Comparison of ENCODE assay signal across 18 mouse cellular contexts in the genomic region with DNA sequence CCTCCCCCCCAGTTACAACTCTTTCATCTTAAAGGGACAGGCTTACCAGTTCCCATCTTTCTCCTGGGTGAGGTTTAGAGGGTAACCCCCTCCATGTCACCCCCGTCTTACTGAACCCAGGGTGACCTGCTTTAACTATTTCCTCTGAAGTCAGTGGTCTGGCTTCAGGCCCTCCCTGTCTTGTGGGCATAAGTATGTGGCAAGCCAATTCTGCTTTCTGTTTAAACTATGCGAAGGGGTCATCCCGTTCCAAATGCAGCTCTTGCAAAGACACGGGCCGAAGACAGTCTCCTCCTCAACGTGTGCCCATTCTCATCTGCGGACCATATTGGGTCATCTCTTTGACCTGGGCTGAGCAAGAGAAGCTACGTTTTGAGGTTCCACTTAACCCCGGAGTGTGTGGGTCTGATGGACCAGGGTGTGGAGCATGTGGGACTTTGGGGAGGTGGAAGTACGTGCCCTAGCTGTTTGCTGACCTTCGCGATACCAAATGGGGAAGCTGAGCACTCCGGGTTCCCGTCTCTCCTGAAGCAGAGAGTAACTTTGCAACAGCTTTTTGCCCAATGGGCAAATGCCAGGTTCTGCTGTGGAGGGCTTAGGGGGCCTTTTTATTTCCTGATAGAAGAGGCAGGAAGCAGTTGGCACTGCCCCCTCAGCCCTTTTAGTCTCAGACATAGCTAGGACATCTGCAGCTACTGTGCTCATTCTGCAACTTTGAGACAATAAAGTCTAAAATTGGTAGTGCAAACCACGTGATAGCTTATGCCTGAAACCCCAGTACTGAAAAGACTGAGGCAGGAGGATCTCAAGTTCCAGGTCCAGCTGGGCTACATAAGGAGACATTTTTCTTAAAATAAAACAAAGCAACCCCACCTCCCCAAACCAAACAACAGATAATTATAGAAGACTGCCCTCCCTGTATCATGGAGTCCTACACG. TPM values are rescaled to one million over a fixed set of nuclear protein-coding genes. Genes with fewer than 3 reads are reported as not detected.
DNase-seq lines count a peak whose midpoint lies in the region; ATAC-seq and TF ChIP-seq lines count a peak whose summit lies in the region.
"Had no signal": no experiment of that assay in that cellular context is flagged by ENCODE, and none has a peak within 500 bp of the region (broad histone marks: within the 10 kb centered on the region; RNA-seq: fewer than 3 reads in every experiment).

No protein-coding gene starts in this region.

- no peak overlapping the region for H3K4me2 ChIP-seq in liver, embryonic 11.5 days
- 0 out of 2 replicates have a peak overlapping the region, but pooled peaks have one; percentile 11 for H3K4me2 ChIP-seq in liver, postnatal 0 days (ENCODE audit: low read depth, low read length)
- H3K4me2 ChIP-seq: kidney, embryonic 15.5 days; lung, embryonic 14.5 days had no signal

- H3K27ac ChIP-seq in liver, adult 2 months (replicated peaks; ENCODE audit: insufficient read depth, low read depth, low read length): peak overlapping the region; percentile 13; the same call in 1 of the 2 replicates
- no peak overlapping the region for H3K27ac ChIP-seq in liver, embryonic 11.5 days (ENCODE audit: low read depth, low read length)
- peak overlapping the region; percentile 90 for H3K27ac ChIP-seq in bone marrow macrophage, adult 2 months (ENCODE audit: insufficient read depth, low read depth, low read length)
- peak overlapping the region; percentile 60 for H3K27ac ChIP-seq in liver, postnatal 0 days (ENCODE audit: low read depth)
- H3K27ac ChIP-seq: hindbrain, postnatal 0 days; kidney, embryonic 15.5 days; layer of hippocampus, adult 2 months; midbrain, embryonic 10.5 days had no signal

- H3K4me1 ChIP-seq in liver, adult 2 months (ENCODE audit: control insufficient read depth, insufficient read depth, low read length): no peaks in the 10 kb centered on the region
- H3K4me1 ChIP-seq in liver, embryonic 11.5 days (replicated peaks; ENCODE audit: control insufficient read depth, insufficient read depth, low read length): no peaks in the 10 kb centered on the region
- H3K4me1 ChIP-seq in bone marrow macrophage, adult 2 months (ENCODE audit: control insufficient read depth, insufficient read depth, low read length): peaks cover 34% of the 10 kb centered on the region
- H3K4me1 ChIP-seq in liver, postnatal 0 days (ENCODE audit: insufficient read depth): 0 out of 2 replicates have a peak, but pooled peaks cover 2% of the 10 kb centered on the region

- no peaks in the 10 kb centered on the region for H3K27me3 ChIP-seq in liver, adult 2 months (ENCODE audit: control insufficient read depth, insufficient read depth, low read length)
- H3K27me3 ChIP-seq in liver, embryonic 11.5 days (replicated peaks; ENCODE audit: control insufficient read depth, insufficient read depth, low read length): no peaks in the 10 kb centered on the region
- H3K27me3 ChIP-seq in liver, postnatal 0 days (ENCODE audit: insufficient read depth, low read length): no peaks in the 10 kb centered on the region
- H3K27me3 ChIP-seq: kidney, embryonic 15.5 days had no signal

- no peaks in the 10 kb centered on the region for H3K79me2 ChIP-seq in liver, adult 2 months (ENCODE audit: control insufficient read depth, insufficient read depth, low read length)

- 85% methylated on average over 16 of the region's 16 CpGs for WGBS in liver, adult 2 months
- 71% methylated on average over 16 of the region's 16 CpGs for WGBS in liver, embryonic 11.5 days
- WGBS in liver, postnatal 0 days (ENCODE audit: insufficient replicate concordance): 54% methylated on average over 16 of the region's 16 CpGs

- H3K9ac ChIP-seq in liver, adult 2 months (ENCODE audit: low read depth, low read length): no peak overlapping the region
- H3K9ac ChIP-seq in liver, embryonic 11.5 days (ENCODE audit: low read depth, low read length): no peak overlapping the region
- no peak overlapping the region for H3K9ac ChIP-seq in liver, postnatal 0 days (replicated peaks)
- H3K9ac ChIP-seq: kidney, embryonic 15.5 days; lung, embryonic 14.5 days had no signal

- no peak for TF ChIP-seq POLR2A in liver, adult 2 months (IDR thresholded peaks at IDR 0.05; ENCODE audit: extremely low read depth, insufficient read depth, low read length)
- no peak for TF ChIP-seq POLR2A in bone marrow macrophage, adult 2 months (IDR thresholded peaks at IDR 0.05; ENCODE audit: borderline replicate concordance, low read depth, low read length)

- no peaks in the 10 kb centered on the region for H3K36me3 ChIP-seq in liver, adult 2 months (ENCODE audit: control insufficient read depth, insufficient read depth, low read length)
- no peaks in the 10 kb centered on the region for H3K36me3 ChIP-seq in liver, embryonic 11.5 days (ENCODE audit: control insufficient read depth, insufficient read depth, low read length)
- H3K36me3 ChIP-seq in liver, postnatal 0 days (replicated peaks; ENCODE audit: insufficient read depth, low read length): no peaks in the 10 kb centered on the region
- H3K36me3 ChIP-seq: kidney, embryonic 15.5 days; midbrain, embryonic 10.5 days had no signal

- no peak for ATAC-seq in liver, embryonic 11.5 days (replicated peaks; ENCODE audit: low FRiP score)
- peak; percentile 71 for ATAC-seq in liver, postnatal 0 days
- ATAC-seq: CD4-positive, CD25-positive, alpha-beta regulatory T cell, adult 4 months; hindbrain, postnatal 0 days had no signal

- no peak for TF ChIP-seq EP300 in liver, postnatal 0 days (IDR thresholded peaks at IDR 0.05; ENCODE audit: low read depth)

- no peak for TF ChIP-seq CTCF in liver, adult 2 months (IDR thresholded peaks at IDR 0.05; ENCODE audit: low read depth, low read length)
- TF ChIP-seq CTCF in bone marrow macrophage, adult 2 months (IDR thresholded peaks at IDR 0.05; ENCODE audit: low read depth, low read length): no peak
- TF ChIP-seq CTCF in liver, postnatal 0 days (IDR thresholded peaks at IDR 0.05; ENCODE audit: low read depth): no peak

- H3K9me3 ChIP-seq in liver, embryonic 11.5 days (ENCODE audit: control insufficient read depth, low read length): no peaks in the 10 kb centered on the region
- no peaks in the 10 kb centered on the region for H3K9me3 ChIP-seq in liver, postnatal 0 days (ENCODE audit: low read length)
- H3K9me3 ChIP-seq: kidney, embryonic 15.5 days; midbrain, embryonic 10.5 days had no signal

- DNase-seq in liver, adult 2 months (ENCODE audit: extremely low read depth, low read depth, low spot score): peak; percentile 37
- no peak for DNase-seq in liver, embryonic 11.5 days (ENCODE audit: low spot score)
- peak; percentile 26 for DNase-seq in 416B (ENCODE audit: low read depth)
- peak; percentile 31 for DNase-seq in liver, postnatal 0 days
- no peak for DNase-seq in ovary, postnatal 36 days (ENCODE audit: low spot score)
- no peak for DNase-seq in left cerebral cortex, adult 9 months (ENCODE audit: low spot score in 2 of 2)
- DNase-seq in kidney, adult 11 months: no peak
- DNase-seq: cerebellum, adult 9-11 months; heart, postnatal 14 days; lung, embryonic 14.5 days; right cerebral cortex, postnatal 4 days had no signal

- H3K4me3 ChIP-seq in liver, adult 2 months (ENCODE audit: insufficient read depth, low read depth, low read length): no peak overlapping the region
- H3K4me3 ChIP-seq in liver, embryonic 11.5 days (ENCODE audit: low read depth, low read length): no peak overlapping the region
- peak overlapping the region; percentile 37 for H3K4me3 ChIP-seq in bone marrow macrophage, adult 2 months (ENCODE audit: insufficient read depth, low read length)
- no peak overlapping the region for H3K4me3 ChIP-seq in liver, postnatal 0 days (ENCODE audit: low read depth, low read length)
- H3K4me3 ChIP-seq: kidney, embryonic 15.5 days; layer of hippocampus, adult 2 months; midbrain, embryonic 10.5 days; myocyte had no signal

RNA-seq across cellular contexts. Expression of gene Mdm1, which starts 56.3 kb away (rescaled TPM):
- 0.94 and 1.1 TPM in 2 replicates for total RNA-seq in liver, adult 2 months (2014; rRNA removed)
- 0.35 and 0.49 TPM in 2 replicates for polyA plus RNA-seq in liver, adult 2 months (2012; rRNA removed)
- polyA plus RNA-seq in liver, embryonic 11.5 days (2014; fragmentation: Nextera tagmentation; extraction: Ambion mirVana): 26.3 and 33.4 TPM in 2 replicates
- 12.0 and 12.8 TPM in 2 replicates for polyA plus RNA-seq in bone marrow macrophage, adult 2 months (2012; ENCODE audit: insufficient read depth, insufficient read length, missing spikeins)
- 4.3 and 4.7 TPM in 2 replicates for polyA plus RNA-seq in liver, postnatal 0 days (2015; fragmentation: Nextera tagmentation; extraction: Ambion mirVana)

Comparison
In these comparisons a context has a peak if more than half of its experiments do, and no peak if none do; other contexts are left out.
1. DNase-seq: peak in liver, adult 2 months (single experiment), 416B (single experiment) and liver, postnatal 0 days (single experiment); none in liver, embryonic 11.5 days (single experiment), ovary, postnatal 36 days (single experiment), left cerebral cortex, adult 9 months (0 of 2) and kidney, adult 11 months (single experiment).